Mouse (Mus musculus): Measurements from ENCODE around the gene Optn.

DNA sequence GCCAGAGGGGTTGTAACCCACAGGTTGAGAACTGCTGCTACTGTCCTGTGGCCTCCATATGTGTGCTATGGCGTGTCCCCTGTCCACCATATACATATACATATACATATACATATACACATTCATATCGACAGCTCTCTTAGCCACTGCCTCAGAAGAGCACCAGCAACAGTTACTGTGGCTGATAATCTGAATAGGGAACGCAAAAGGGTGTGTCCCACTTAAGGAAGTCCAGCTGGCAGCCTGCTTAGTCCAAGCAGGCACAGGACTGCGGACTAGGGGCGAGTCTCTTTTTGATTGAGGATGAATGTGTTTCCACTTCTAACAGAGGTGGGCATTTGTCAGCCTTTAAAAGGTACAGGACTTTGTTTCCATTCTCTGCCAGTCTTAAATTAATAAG is 22.0 kb downstream of the Optn start:
- TF ChIP-seq CTCF (IDR thresholded peaks at IDR 0.05; ENCODE audit: low read depth) (no peak), EP300 (IDR thresholded peaks at IDR 0.05; ENCODE audit: low read depth) (peak; percentile 35; the same call in 1 of the 2 replicates)
